Mouse (Mus musculus): Measurements from ENCODE around the gene Cfap45.

The Cfap45 gene

DNA sequence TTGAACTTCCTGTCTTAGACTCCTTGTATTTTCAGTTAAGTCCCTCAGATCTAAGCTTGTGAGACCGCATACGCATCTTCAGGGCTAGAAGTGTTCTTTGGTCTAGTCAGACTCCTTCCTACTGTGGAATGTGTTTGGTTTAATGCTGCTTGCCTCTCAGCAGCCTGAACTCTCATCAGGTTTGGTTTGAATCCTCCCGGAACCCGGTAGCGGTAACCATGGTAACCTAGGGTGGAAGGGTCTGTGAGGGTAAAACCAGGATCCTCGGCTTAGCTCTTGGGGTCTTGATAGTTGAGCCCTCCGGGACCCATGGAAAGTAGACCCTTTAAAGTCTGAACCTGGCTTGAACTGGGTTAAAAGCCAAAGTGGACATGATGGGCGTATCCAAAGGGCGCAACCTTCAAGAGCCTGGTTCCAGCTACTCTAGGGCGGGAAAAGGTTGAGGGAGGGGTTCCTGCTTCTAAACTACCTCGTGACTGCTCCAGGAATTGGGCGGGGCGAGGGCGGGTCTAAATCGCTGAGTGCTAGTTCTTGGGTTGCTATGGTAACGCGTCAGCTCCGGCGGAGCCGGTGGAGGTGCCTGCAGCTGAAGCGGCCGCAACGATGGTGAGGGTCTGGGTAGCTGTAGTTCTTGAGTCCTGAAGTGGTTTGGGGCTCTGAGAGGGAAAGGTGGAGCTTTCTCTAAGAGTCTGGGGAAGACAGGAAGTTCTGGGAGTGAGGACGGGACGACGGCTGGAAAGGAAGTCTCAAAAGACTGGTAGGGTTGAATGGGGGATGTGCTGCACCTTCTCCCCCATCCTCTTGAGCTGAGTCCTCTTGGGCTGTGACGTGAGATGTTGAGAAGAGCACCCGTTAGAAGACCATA lies at the start of gene Cfap45:
Gene Cfap45 (plus strand): TSS at position 226 of the 865 bp plus-strand sequence.
- DNase-seq: peak; percentile 36 to 65

DNA sequence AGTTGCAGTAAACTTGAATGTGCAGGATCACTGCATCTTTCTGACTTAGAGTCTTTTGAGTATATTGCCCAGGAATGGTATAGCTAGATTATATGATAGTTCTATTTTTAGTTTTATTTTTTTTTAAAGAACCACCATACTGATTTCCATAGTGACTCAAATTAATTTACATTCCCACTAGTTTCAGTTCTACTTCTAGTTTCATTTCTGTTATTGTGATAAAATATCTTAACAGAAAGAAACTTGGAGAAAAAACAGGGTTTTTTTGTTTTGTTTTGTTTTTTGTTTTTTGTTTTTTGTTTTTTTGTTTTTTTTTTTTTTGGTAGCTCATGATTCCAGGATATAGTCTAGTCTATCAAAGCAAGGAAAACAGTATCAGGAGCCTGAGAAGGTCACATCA lies 47.7 kb upstream of the Cfap45 start:
- DNase-seq: no peak

DNA sequence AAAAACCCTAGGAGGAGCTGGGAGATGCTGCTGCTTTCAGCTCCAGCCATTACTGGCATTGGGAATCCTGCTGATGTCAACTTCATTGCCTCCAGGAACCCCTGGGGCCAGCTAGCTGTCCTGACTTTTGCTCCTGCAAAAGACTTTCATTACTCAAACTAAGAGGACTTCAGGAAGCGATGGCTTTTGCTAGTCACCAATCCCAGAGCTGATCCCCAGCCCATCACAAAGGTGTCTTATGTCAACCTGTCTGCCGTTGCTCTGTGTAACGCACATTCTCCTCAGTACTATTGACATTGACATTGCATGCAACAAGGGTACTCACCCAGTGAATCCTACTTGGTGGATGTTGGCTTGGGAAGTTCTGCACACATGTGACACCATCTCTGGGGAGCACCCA lies 46.4 kb upstream of the Cfap45 start:
- no peak for DNase-seq

DNA sequence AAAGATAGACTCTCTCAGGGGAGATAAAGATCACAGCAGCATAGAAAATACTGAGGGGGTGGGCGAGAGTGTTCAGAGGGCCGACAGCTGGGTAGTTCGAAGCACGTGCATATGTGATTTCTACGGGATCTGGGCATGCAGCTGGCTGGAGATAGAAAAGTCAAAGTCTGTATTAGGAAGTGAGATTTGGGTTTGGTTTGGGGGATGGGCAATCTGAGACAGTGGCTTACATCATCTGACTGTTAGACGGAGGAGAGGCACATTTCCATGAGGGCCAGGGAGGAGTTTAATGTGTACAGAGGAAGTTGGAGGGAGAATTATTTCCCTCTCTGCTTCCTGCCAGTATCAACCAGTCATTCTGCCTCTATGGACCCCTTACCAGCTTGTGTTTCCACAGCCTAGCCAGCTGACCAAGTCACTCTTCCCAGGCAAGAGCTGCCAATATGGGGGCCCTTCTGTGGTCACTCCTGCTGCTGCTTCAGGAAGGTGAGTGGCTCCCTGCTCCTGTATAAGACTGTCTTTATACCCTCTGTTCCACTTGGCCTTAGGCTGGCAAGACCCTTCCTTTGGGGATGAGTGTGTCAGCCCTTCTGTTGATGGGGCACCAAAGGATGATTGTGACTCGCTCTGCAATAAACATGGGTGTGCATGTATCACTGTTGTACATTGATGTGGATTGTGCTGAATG lies 45.4 kb upstream of the Cfap45 start, which contains the start of gene Slamf9:
Gene Slamf9 (plus strand): TSS at position 305 of the 688 bp plus-strand sequence.
- no peak for DNase-seq

DNA sequence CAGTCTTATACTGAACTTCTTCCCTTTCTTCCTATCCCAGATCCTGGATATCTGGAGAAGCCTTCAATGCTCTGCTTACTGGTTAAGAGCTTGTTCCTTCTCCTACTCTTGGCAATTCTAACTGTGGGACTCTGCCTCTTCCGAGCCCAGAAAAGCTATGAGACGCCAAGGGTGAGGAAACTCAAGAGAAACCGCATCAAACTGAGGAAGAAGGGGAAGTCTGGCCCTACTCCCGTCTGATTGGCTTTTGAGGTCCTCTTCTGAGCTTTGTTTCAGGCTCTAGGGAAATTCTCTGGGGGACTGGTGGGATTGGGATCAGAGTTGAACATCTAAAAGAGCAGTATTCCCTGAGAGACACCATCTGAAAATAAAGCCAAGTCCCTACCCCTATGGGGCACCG lies 42.6 kb upstream of the Cfap45 start:
- DNase-seq: no peak

DNA sequence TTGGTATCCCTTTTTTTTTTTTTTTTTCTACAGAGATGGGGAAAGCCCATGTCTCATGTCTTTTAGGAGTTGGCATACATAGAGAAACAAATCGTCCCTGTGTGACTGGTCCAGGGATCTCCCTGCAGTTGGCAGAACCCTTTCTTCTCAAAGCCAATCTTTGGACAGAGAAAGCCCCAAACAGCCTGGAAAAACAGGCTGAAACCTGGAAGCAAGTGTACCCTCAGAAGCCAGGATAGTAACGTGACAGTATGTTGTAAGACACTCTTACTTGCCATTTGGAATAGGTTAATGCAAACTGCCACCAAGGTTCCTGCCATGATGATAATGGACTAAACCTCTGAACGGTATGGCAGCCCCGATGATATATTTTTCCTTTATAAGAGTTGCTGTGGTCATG lies 40.2 kb upstream of the Cfap45 start:
- DNase-seq: no peak

DNA sequence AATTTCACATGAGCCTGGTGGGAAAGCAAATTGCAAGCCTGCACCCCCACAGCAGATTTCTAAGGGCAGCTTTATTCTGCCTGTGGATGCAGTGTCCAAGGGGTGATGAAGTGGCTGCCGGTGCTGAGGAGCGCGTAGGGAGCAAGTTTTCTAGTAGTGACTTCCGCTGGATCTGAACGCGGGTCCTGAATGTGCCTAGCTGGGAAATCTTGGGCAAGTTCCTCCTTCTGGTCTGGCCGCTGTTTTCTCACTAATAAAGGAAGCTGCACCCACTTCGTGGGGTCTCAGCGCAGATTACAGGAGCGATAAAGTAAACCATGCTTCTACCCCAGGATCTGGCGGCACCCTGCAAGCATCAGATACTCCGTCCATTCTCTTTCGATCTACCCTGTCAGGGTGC lies 39.5 kb upstream of the Cfap45 start:
- DNase-seq: no peak

DNA sequence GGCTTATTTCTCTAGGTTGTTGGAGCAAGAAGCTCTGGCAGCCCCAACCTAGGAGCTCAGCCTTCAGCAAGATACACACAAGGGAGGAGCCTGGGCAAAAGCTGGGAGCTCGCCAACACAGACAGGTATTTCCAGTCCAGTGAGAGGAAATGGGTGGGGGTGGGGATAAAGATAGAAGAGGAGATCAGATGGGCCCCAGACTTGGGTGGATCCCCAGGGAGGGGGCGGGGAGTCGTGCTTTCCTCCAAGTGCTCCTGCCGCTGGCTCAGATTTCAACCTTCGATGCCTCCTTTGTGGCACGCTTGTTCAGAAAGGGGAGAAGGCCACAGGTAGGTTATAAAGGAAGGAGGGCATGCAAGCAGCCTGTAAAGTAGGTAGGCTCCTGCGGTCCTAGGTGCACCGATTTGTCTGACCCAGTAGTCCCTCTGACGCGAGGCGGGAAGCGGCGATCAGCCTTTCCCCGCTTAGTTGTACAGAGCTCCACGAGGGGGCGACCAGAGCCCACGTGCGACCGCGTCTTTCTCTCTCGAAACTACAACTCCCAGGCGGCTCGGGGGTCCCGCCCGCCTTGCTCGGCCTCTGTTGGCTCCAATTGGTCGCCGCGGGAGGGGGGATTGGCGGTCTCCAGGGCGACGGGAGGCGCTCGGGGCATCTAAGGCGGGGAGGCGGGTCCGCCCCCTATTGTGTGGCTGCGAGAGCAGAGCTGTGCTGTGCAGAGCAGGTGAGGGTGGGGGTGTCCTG lies 38.9 kb upstream of the Cfap45 start, which contains the start of gene Igsf9:
Gene Igsf9 (plus strand): TSS at position 249 of the 741 bp plus-strand sequence.
- peak; percentile 82 to 92 for DNase-seq

DNA sequence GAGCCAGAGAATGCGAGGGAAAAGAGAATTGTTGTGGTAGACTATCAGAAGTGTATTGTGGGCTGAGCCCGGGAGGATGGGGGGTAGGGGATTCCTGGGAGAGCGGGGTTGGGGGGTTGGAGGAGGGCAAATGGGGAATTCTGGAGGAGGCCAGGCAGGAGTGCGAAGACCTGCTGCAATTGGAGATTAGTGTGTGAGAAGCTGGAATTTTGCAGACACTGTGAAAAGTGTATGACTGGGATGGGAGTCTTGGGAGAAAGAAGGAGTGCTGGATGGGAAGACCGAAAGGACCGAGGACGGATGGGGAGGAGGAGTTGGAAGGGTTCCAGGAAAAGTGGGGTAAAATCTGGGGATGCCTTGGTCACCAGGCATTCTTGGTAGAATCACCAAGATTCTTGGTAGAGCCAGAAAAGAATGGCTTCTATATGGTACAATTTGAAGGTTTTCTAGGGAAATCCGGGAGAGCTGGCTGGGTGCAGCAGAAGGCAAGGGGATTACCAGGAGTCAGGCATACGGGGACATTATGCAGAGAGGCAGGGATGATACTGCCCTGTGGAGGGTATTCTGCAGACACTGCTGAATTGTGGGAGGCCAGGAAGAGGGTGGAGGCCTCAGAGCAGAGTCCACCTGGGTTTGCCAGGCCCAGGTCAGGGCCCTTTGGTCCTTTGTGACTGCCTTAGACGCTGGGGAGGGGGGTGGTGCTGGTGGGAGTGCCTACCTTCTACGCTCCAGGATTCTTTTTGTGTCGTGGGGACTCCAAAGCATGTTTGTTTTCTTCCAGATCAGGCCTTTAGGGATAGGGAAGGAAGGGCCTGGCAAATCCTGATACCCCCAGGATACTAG lies 37.9 kb upstream of the Cfap45 start:
- DNase-seq: no peak

DNA sequence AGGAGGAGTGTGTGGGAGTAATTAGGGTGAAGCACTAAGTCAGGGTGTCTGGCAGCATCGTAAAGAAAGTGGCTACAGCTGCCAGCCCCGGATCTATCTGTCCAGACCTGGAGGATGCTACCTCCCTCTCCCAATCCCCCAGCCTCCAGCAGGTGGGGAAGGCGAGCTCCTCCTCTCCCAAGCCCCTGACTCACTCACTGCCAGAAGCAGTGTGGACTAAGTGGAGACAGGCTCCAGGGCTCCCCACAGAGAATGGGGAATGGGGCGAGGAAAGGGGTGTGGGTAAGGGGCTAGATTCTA lies 37.3 kb upstream of the Cfap45 start:
- DNase-seq: no peak

DNA sequence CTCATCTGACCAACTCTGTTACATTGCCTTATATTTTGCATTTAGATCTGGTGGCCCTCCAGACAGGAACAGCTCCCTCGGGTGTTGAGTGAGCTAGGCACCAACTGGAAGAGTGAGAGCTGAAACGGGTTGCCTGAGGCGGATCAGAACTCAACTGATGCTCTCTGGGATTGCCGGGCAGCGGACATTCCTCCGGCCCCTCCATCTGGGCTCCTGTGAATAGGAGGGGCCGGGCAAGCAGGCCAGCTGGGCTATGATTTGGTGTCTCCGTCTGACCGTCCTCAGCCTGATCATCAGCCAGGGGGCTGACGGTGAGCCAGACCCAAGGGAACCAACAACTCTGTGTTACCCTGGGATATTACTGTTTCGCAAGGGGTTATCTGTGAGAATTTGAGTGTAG lies 36.4 kb upstream of the Cfap45 start:
- no peak for DNase-seq

DNA sequence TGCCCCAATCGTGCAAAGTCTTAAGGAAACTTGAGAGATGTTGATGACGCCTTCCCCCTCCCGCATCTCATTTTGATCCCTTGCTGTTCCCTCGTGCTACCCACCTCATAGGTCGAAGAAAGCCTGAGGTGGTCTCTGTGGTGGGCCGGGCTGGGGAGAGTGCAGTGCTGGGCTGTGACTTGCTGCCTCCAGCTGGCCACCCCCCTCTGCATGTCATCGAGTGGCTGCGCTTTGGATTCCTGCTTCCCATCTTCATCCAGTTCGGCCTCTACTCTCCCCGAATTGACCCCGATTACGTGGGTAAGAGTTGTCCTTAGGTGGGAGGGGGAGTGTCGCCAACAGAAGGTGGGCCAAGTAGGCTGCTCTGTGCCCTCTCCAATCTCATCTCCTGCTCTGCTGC lies 35.9 kb upstream of the Cfap45 start:
- no peak for DNase-seq

DNA sequence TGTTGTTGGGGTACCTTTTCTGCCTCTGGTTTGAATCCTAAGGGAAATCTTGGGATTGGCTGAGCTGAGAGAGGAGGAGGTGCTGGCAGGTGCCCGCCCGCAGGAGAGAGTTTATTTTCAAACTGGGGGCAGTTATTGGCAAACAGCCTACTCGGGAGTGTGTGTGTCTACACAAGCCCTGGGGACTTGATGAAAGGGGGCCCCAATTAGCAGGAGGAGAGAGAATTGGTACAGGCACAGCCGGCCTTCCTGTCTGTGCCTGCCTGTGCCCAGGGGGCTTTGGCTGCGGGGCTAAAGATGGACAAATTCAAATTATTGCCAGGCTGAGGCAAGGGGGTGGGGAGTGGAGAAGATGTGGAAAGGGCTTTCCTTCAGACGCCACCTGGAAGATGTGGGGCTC lies 34.8 kb upstream of the Cfap45 start:
- DNase-seq: no peak

DNA sequence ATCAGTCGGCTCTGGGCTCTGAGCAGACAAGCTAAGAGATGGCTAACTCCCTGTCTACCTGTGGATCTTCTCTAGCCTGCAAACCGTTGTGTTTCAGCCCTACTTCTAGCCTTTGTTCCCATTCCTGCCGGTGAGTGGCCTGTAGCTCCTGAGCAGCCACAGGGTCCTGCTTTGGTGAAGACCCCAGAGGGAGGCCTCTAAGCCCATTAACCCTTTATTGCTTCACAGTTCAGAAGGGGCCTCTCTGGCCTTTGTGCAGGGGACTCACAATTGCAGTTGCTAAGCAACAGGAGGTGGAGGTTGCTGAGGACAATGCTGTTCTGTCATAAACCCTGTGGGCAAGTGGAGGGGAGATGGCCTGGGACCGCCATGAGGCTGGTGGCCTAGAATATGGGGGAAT lies 34.4 kb upstream of the Cfap45 start:
- no peak for DNase-seq

DNA sequence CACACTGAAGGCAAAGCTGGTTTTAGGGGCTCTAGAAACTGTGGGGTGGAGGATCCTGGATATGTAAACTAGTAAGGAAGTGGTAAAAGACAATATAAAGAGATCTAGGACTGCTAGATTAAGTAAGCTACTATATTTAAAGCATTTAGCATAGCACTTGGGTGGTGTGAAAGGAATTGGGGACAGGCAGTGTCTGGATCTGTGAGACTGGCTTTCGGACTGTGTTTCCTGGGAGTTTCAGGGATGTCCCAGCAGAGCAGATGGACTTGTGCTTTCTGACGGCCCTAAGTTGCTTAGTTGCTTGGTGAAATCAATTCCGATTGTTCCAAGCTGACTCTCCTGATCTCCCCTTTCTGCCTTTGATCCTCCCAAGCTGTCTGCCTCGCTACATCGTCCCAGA lies 34.0 kb upstream of the Cfap45 start:
- DNase-seq: no peak

DNA sequence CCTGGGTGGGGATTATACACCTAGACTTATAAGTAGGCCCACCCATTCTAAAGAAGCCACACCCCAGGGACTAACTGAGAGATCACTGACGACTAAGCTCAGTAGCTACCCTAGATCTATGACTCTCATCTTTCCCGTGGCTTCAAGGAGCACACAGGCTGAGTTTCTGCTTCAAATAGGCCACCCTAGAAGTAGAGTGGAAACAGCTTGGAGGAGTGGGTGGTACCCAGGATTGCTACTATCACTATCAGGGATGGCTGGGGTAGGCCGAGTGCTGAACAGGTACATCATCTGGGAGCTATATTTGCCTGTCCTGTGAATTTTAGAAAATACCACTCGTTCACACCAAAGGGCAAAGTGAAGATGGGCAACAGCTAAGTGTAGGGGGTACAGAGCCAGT lies 32.7 kb upstream of the Cfap45 start:
- DNase-seq: no peak

DNA sequence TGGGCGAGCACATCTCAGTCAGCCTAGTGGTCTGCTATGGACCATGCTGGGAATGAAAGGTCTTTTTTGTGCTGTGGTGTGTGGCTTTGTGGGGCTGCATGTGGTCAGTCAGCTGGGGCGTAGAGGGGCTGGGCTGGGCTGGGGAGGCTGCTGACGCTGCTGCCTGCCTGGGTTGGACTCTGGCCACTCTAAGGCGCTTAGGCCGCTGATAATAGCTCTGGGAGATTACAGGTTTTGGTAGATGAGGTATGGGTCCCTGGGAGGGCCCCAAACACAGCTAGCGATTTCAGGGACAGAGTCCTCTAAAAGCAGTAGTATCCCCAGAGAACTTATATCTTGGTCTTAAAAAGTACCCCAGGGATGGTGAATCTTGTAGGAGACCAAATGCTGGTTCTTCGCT lies 31.8 kb upstream of the Cfap45 start:
- no peak for DNase-seq

DNA sequence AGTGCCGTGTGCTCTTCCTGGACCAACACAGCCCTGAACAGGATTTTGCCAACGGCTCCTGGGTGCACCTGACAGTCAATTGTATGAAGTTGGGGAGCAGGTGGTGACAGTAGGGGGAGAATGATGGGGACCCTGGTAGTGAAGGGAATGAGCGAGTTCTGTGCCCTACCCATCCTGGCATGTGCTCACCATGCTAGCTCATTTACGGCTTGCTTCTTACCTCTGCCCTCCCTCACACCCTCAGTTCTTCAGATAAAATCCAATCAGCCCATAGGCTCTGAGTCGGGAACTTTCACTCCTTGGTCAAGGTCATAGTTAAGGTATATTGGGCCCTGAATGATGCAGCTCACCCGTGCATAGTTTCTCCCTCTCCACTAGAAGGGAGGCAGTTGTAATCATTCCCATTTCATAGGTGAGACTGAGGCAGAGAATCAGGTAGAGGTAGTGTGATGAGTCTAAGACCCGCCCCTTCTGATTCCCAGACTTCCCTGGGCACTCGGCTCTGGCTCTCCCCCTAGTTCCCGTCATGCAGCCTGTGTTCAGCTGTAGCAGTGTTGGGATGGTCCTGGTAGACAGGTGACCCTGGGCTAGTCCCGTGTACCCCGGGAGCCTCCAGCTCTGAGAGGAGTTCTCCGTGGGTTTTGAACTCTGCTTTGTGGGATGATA lies 30.9 kb upstream of the Cfap45 start:
- DNase-seq: no peak

DNA sequence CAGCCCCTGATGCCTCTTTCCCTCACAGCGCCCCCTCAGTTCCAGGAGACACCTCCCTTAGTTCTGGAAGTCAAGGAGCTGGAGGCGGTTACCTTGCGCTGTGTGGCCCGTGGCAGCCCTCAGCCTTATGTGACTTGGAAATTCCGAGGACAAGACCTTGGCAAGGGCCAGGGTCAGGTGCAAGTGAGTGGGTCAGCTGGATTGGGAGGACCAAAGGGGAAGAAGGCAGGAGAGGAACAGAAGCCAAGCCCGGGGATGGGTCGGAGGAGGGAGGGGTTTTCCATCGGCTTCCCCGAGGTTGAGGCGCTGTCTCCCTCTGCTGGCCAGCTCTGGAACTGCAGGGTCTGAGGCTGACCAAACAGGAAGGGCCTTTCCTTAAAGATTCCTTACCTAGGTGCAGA lies 30.3 kb upstream of the Cfap45 start:
- peak; percentile 95 to 96 for DNase-seq

DNA sequence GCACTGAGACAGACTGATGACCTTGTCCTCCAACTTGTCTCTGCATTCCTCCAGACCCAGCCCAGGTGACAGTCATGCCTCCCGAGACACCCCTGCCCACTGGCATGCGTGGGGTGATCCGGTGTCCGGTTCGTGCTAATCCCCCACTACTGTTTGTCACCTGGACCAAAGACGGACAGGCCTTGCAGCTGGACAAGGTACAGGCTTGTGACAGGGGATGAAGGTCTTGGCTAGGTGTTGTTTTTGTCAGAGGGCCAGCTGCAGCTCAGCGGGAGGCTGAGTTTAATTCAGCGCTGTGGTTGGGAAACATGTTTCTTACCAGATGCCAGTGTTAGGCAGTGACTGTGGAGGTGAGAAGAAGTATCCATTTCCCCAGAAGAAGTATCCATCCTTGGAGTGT lies 28.6 kb upstream of the Cfap45 start:
- no peak for DNase-seq

DNA sequence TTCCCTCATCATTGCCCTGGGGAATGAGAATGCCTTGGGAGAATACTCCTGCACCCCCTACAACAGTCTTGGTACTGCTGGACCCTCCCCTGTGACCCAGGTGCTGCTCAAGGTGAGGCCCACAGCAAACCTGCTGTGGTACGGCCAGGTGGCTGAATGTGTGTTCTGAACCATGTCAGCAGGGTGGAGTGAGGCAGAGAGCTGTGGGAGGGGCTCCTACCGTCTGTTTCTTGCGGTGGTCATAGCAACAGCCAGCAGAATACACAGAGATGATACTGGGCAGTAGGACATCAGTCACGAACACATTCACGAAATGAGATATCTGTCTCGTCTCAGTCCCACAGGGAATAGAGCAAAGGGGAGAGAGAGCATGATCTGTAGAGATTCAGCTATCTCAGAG lies 27.1 kb upstream of the Cfap45 start:
- no peak for DNase-seq

DNA sequence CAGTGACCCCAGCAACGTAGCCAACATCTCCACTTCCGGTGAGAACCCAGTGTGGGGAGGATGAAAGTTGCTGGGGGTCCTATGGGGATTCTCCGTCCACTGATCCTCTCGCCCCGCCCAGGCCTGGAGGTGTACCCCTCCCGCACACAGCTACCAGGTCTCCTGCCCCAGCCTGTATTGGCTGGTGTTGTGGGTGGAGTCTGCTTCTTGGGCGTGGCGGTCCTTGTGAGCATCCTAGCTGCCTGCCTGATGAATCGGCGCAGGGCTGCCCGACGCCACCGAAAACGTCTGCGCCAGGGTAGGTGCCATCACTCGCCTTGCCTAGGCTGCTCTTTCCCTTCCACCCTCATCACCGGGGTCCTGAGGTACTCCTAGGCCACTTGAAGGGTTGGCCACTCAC lies 24.6 kb upstream of the Cfap45 start:
- DNase-seq: no peak
